Mouse (Mus musculus) heart, postnatal 0 days (tissue): ENCODE measurements around the gene Aqp11.

ENCODE experiments used
- CTCF ChIP-seq: IDR thresholded peaks from 2 replicates; pipeline ENCODE4 v1.5.1; 2016; ENCODE audit warnings: antibody characterized with exemption, control low read depth, low read depth
- EP300 ChIP-seq: IDR thresholded peaks from 2 replicates; pipeline ENCODE4 v1.6.1; 2016; ENCODE audit warnings: antibody characterized with exemption, low read depth

DNA sequence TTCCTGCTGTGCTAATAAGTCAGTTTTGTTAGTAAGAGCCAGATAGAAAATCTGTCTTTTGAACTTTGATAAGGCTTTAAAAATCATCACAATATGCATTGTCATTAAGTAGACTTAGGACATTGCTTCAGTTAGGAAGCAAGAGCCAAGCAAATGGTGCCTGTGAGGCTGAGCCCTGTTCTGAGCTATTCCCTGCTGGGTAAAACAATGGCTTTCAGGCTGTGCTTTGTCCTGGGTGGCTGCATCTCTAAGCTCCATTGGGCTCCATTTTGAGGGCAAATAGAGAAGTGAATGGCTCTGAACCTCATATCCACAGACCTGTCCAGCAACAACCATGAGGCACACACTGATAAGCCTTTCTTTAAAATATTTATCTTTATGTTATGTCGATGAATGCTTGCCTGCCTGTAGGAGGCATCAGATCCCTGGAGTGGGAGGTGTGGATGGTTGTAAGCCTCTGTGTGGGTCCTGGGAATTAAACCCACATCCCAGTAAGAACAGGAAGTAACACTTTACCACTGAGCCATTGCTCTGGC is 3.7 kb upstream of the Aqp11 start:
- no peak for TF ChIP-seq CTCF
- no peak for TF ChIP-seq EP300
